In the genomic region with DNA sequence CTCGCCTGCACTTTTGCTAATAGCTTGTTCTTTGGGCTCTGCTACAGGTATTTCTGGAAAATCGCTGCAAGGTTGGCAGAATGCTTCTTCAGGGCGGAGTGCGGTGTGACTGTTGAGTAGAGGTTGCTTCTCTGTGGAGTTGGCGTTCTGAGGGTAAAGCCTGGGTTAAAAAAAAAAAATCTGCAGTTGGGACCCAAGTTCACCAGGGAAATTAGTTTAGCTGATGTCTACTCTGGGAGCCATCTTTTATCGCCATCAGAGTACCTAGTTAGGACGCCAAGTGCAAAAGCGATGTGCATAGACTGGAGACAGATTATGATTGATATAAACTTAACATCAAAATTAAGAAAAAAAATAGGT, we compare ENCODE assay signal across 8 mouse cellular contexts. TPM values are rescaled to one million over a fixed set of nuclear protein-coding genes. Genes with fewer than 3 reads are reported as not detected.
A peak's percentile ranks its signal among the peaks of the same experiment; 100 is the strongest.
DNase-seq lines count a peak whose midpoint lies in the region; ATAC-seq lines count a peak whose summit lies in the region.
"Had no signal": no experiment of that assay in that cellular context is flagged by ENCODE, and none has a peak within 500 bp of the region (broad histone marks: within the 10 kb centered on the region; RNA-seq: fewer than 3 reads in every experiment).

No protein-coding gene starts in this region.

- H3K4me2 ChIP-seq in forebrain, embryonic 11.5 days (ENCODE audit: low read depth, low read length, severe bottlenecking): peak overlapping the region; percentile 47
- peak overlapping the region; percentile 89 for H3K4me2 ChIP-seq in liver, embryonic 15.5 days

- DNase-seq in 3T3-L1 (ENCODE audit: low read depth, low spot score) (peak; percentile 70), 416B (ENCODE audit: low read depth) (peak; percentile 79)
- no peak for DNase-seq in forebrain, embryonic 11.5 days (ENCODE audit: low spot score)
- no peak for DNase-seq in right cerebral cortex, adult 2 months (ENCODE audit: low spot score in 2 of 2)
- no peak for DNase-seq in cerebellum, adult 9-10 months
- no peak for DNase-seq in natural killer cell, adult 2 months (ENCODE audit: low spot score in 2 of 2)

- no peaks in the 10 kb centered on the region for H3K27me3 ChIP-seq in forebrain, embryonic 11.5 days (ENCODE audit: control insufficient read depth, insufficient read depth, low read length)
- no peaks in the 10 kb centered on the region for H3K27me3 ChIP-seq in liver, embryonic 15.5 days

- peak overlapping the region; percentile 75 for H3K4me3 ChIP-seq in forebrain, embryonic 11.5 days (ENCODE audit: low read depth, low read length)
- H3K4me3 ChIP-seq in liver, embryonic 15.5 days (replicated peaks): peak overlapping the region; percentile 81

- H3K9ac ChIP-seq in forebrain, embryonic 11.5 days (ENCODE audit: low read length): peak overlapping the region; percentile 73
- H3K9ac ChIP-seq in liver, embryonic 15.5 days: peak overlapping the region; percentile 64

- H3K27ac ChIP-seq in forebrain, embryonic 11.5 days (ENCODE audit: low read depth, low read length): peak overlapping the region; percentile 48; the same call in 1 of the 2 replicates
- H3K27ac ChIP-seq in liver, embryonic 15.5 days (replicated peaks): peak overlapping the region; percentile 90

- under 1% methylated on average over 8 of the region's 8 CpGs for WGBS in forebrain, embryonic 11.5 days
- WGBS in liver, embryonic 15.5 days (ENCODE audit: insufficient replicate concordance): 0% methylated on average over 8 of the region's 8 CpGs

- H3K9me3 ChIP-seq in forebrain, embryonic 11.5 days (ENCODE audit: control insufficient read depth, low read length): no peaks in the 10 kb centered on the region
- H3K9me3 ChIP-seq in liver, embryonic 15.5 days (replicated peaks): no peaks in the 10 kb centered on the region

- no peaks in the 10 kb centered on the region; the same call in 1 of the 2 replicates for H3K4me1 ChIP-seq in forebrain, embryonic 11.5 days (replicated peaks; ENCODE audit: control insufficient read depth, insufficient read depth, low read length)
- H3K4me1 ChIP-seq in liver, embryonic 15.5 days (replicated peaks): peaks cover 16% of the 10 kb centered on the region

- ATAC-seq in forebrain, embryonic 11.5 days (replicated peaks; ENCODE audit: low FRiP score): no peak
- 0 out of 2 replicates have a peak, but pooled peaks have one; percentile 0 for ATAC-seq in liver, embryonic 15.5 days (ENCODE audit: insufficient read depth)

- no peaks in the 10 kb centered on the region for H3K36me3 ChIP-seq in forebrain, embryonic 11.5 days (ENCODE audit: control insufficient read depth, insufficient read depth, low read length)
- H3K36me3 ChIP-seq in liver, embryonic 15.5 days (replicated peaks): peaks cover 29% of the 10 kb centered on the region

RNA-seq across cellular contexts. Expression of gene Supt20, which starts 0.4 kb away (rescaled TPM):
- polyA plus RNA-seq in forebrain, embryonic 11.5 days (2014; fragmentation: Nextera tagmentation; extraction: Ambion mirVana): 123 and 129 TPM in 2 replicates
- polyA plus RNA-seq in liver, embryonic 15.5 days (2015; fragmentation: Nextera tagmentation; extraction: Ambion mirVana): 27.8 and 27.9 TPM in 2 replicates

RNA-seq across cellular contexts. Expression of gene Gm21958, which starts 21.1 kb away (rescaled TPM):
- 1.0 and 1.8 TPM in 2 replicates for polyA plus RNA-seq in forebrain, embryonic 11.5 days (2014; fragmentation: Nextera tagmentation; extraction: Ambion mirVana)
- 0.14 TPM in 1 of 2 replicates, not detected in the other for polyA plus RNA-seq in liver, embryonic 15.5 days (2015; fragmentation: Nextera tagmentation; extraction: Ambion mirVana)
- polyA plus RNA-seq: gonadal fat pad, adult 2 months had no signal

RNA-seq across cellular contexts. Expression of gene Exosc8, which starts 42.2 kb away (rescaled TPM):
- 166 and 176 TPM in 2 replicates for polyA plus RNA-seq in forebrain, embryonic 11.5 days (2014; fragmentation: Nextera tagmentation; extraction: Ambion mirVana)
- polyA plus RNA-seq in liver, embryonic 15.5 days (2015; fragmentation: Nextera tagmentation; extraction: Ambion mirVana): 63.7 and 69.7 TPM in 2 replicates

RNA-seq across cellular contexts. Expression of gene Alg5, which starts 42.3 kb away (rescaled TPM):
- 37.7 and 39.4 TPM in 2 replicates for polyA plus RNA-seq in forebrain, embryonic 11.5 days (2014; fragmentation: Nextera tagmentation; extraction: Ambion mirVana)
- 21.4 and 21.9 TPM in 2 replicates for polyA plus RNA-seq in liver, embryonic 15.5 days (2015; fragmentation: Nextera tagmentation; extraction: Ambion mirVana)

Comparison
In these comparisons a context has a peak if more than half of its experiments do, and no peak if none do; other contexts are left out.
1. DNase-seq: peak in 3T3-L1 (single experiment) and 416B (single experiment); none in forebrain, embryonic 11.5 days (single experiment), right cerebral cortex, adult 2 months (0 of 2), cerebellum, adult 9-10 months (single experiment) and natural killer cell, adult 2 months (0 of 2).